18 mouse cellular contexts compared by ENCODE assay signal in genomic region chr14:57397221-57397620, GRCm38 (mm10). TPM values are rescaled to one million over a fixed set of nuclear protein-coding genes. Genes with fewer than 3 reads are reported as not detected.
DNase-seq lines count a peak whose midpoint lies in the region; ATAC-seq and TF ChIP-seq lines count a peak whose summit lies in the region.
"Had no signal": no experiment of that assay in that cellular context is flagged by ENCODE, and none has a peak within 500 bp of the region (broad histone marks: within the 10 kb centered on the region; RNA-seq: fewer than 3 reads in every experiment).

No protein-coding gene starts in this region.

- H3K4me3 ChIP-seq in embryonic facial prominence, embryonic 14.5 days (ENCODE audit: low read depth, low read length), result no peak overlapping the region
- no peak overlapping the region for H3K4me3 ChIP-seq in embryonic facial prominence, embryonic 10.5 days
- H3K4me3 ChIP-seq in intestine, embryonic 15.5 days (replicated peaks), result 0 out of 2 replicates have a peak overlapping the region, but pooled peaks have one; percentile 72
- peak overlapping the region; percentile 45; the same call in 1 of the 2 replicates for H3K4me3 ChIP-seq in macrophage (ENCODE audit: inconsistent target)
- H3K4me3 ChIP-seq in hindbrain, embryonic 10.5 days, result no peak overlapping the region
- H3K4me3 ChIP-seq in cerebellum, adult 2 months (replicated peaks; ENCODE audit: insufficient read depth, low read depth, low read length), result no peak overlapping the region

- 85% methylated on average over 5 of the region's 5 CpGs for WGBS in embryonic facial prominence, embryonic 14.5 days
- 86% methylated on average over 5 of the region's 5 CpGs for WGBS in embryonic facial prominence, embryonic 10.5 days
- 74% methylated on average over 5 of the region's 5 CpGs for WGBS in intestine, embryonic 15.5 days
- 92% methylated on average over 5 of the region's 5 CpGs for WGBS in macrophage (ENCODE audit: missing documents)
- WGBS in hindbrain, embryonic 10.5 days, result 87% methylated on average over 5 of the region's 5 CpGs
- WGBS in cerebellum, adult 2 months, result 85% methylated on average over 5 of the region's 5 CpGs

- no peak for DNase-seq in embryonic facial prominence, embryonic 14.5 days (ENCODE audit: low spot score)
- DNase-seq in embryonic facial prominence, embryonic 10.5 days (ENCODE audit: low spot score), result no peak
- DNase-seq in kidney, postnatal 10 days, result peak; percentile 48
- DNase-seq in hindbrain, embryonic 10.5 days (ENCODE audit: low spot score), result no peak
- DNase-seq in cerebellum, adult 2 months, result no peak
- DNase-seq in frontal cortex, adult 2 months (ENCODE audit: extremely low spot score in 1 of 2, low spot score in 1 of 2), result no peak
- DNase-seq: cerebellum, postnatal 14 days; embryo, embryonic 11 days; gastrocnemius, adult 2 months; layer of hippocampus, adult 9-11 months; lung, adult 18-20 months; thymus, postnatal 25 days had no signal

- no peaks in the 10 kb centered on the region for H3K36me3 ChIP-seq in embryonic facial prominence, embryonic 14.5 days (ENCODE audit: control insufficient read depth, insufficient read depth, low read length)
- H3K36me3 ChIP-seq in embryonic facial prominence, embryonic 10.5 days (replicated peaks), result no peaks in the 10 kb centered on the region
- no peaks in the 10 kb centered on the region for H3K36me3 ChIP-seq in intestine, embryonic 15.5 days
- H3K36me3 ChIP-seq in macrophage (ENCODE audit: inconsistent target), result no peaks in the 10 kb centered on the region
- H3K36me3 ChIP-seq in hindbrain, embryonic 10.5 days, result no peaks in the 10 kb centered on the region
- H3K36me3 ChIP-seq: hindbrain, embryonic 12.5 days had no signal

- H3K79me2 ChIP-seq in macrophage (ENCODE audit: inconsistent target), result no peaks in the 10 kb centered on the region

- ATAC-seq in embryonic facial prominence, embryonic 14.5 days (ENCODE audit: low read depth), result no peak
- no peak for ATAC-seq in intestine, embryonic 15.5 days
- ATAC-seq: CD4-positive, CD25-positive, alpha-beta regulatory T cell, adult 4 months; forebrain, embryonic 14.5 days had no signal

- TF ChIP-seq POLR2A in cerebellum, adult 2 months (IDR thresholded peaks at IDR 0.05; ENCODE audit: borderline replicate concordance, insufficient read depth, low read length), result no peak

- H3K4me1 ChIP-seq in embryonic facial prominence, embryonic 14.5 days (ENCODE audit: control insufficient read depth, insufficient read depth, low read length), result peaks cover 3% of the 10 kb centered on the region; the same call in 1 of the 2 replicates
- H3K4me1 ChIP-seq in embryonic facial prominence, embryonic 10.5 days, result peaks cover 16% of the 10 kb centered on the region
- peaks cover 7% of the 10 kb centered on the region; the same call in 1 of the 2 replicates for H3K4me1 ChIP-seq in intestine, embryonic 15.5 days (replicated peaks)
- peaks cover 11% of the 10 kb centered on the region for H3K4me1 ChIP-seq in hindbrain, embryonic 10.5 days (replicated peaks)
- no peaks in the 10 kb centered on the region; the same call in 1 of the 2 replicates for H3K4me1 ChIP-seq in cerebellum, adult 2 months (ENCODE audit: control insufficient read depth, insufficient read depth, low read length)

- no peak for TF ChIP-seq CTCF in cerebellum, adult 2 months (IDR thresholded peaks at IDR 0.05; ENCODE audit: borderline replicate concordance, insufficient read depth, low read depth, low read length)

- no peaks in the 10 kb centered on the region for H3K9me3 ChIP-seq in embryonic facial prominence, embryonic 14.5 days (ENCODE audit: control insufficient read depth, low read length)
- no peaks in the 10 kb centered on the region for H3K9me3 ChIP-seq in embryonic facial prominence, embryonic 10.5 days
- H3K9me3 ChIP-seq in intestine, embryonic 15.5 days, result no peaks in the 10 kb centered on the region
- no peaks in the 10 kb centered on the region for H3K9me3 ChIP-seq in hindbrain, embryonic 10.5 days
- H3K9me3 ChIP-seq: G1E had no signal

- no peak overlapping the region for H3K9ac ChIP-seq in embryonic facial prominence, embryonic 14.5 days (ENCODE audit: low read depth, low read length)
- H3K9ac ChIP-seq in intestine, embryonic 15.5 days, result peak overlapping the region; percentile 82; the same call in 1 of the 2 replicates

- H3K4me2 ChIP-seq in embryonic facial prominence, embryonic 14.5 days (ENCODE audit: low read depth, low read length), result 0 out of 2 replicates have a peak overlapping the region, but pooled peaks have one; percentile 65
- peak overlapping the region; percentile 87 for H3K4me2 ChIP-seq in intestine, embryonic 15.5 days (replicated peaks)

- 0 out of 2 replicates have a peak, but pooled peaks cover 2% of the 10 kb centered on the region for H3K27me3 ChIP-seq in embryonic facial prominence, embryonic 14.5 days (replicated peaks; ENCODE audit: control insufficient read depth, insufficient read depth, low read length)
- H3K27me3 ChIP-seq in embryonic facial prominence, embryonic 10.5 days (replicated peaks; ENCODE audit: low read depth, poor library complexity, severe bottlenecking), result peaks cover 34% of the 10 kb centered on the region
- no peaks in the 10 kb centered on the region for H3K27me3 ChIP-seq in intestine, embryonic 15.5 days (replicated peaks)
- H3K27me3 ChIP-seq in hindbrain, embryonic 10.5 days (ENCODE audit: insufficient read depth, poor library complexity, severe bottlenecking), result peaks cover 24% of the 10 kb centered on the region
- H3K27me3 ChIP-seq in cerebellum, adult 2 months (ENCODE audit: control insufficient read depth, insufficient read depth, low read length), result no peaks in the 10 kb centered on the region

- no peak overlapping the region for H3K27ac ChIP-seq in embryonic facial prominence, embryonic 14.5 days (replicated peaks; ENCODE audit: low read depth, low read length)
- no peak overlapping the region for H3K27ac ChIP-seq in embryonic facial prominence, embryonic 10.5 days (replicated peaks)
- H3K27ac ChIP-seq in intestine, embryonic 15.5 days, result peak overlapping the region; percentile 45; the same call in 1 of the 2 replicates
- H3K27ac ChIP-seq in macrophage, result no peak overlapping the region
- no peak overlapping the region for H3K27ac ChIP-seq in hindbrain, embryonic 10.5 days
- H3K27ac ChIP-seq in cerebellum, adult 2 months (ENCODE audit: insufficient read depth, low read length), result no peak overlapping the region
- H3K27ac ChIP-seq: hindbrain, embryonic 12.5 days had no signal

RNA-seq across cellular contexts. Expression of gene Cryl1, which starts 1.1 kb away (rescaled TPM):
- polyA plus RNA-seq in embryonic facial prominence, embryonic 14.5 days (2014; fragmentation: Nextera tagmentation; extraction: Ambion mirVana), result 32.0 and 37.0 TPM in 2 replicates
- polyA plus RNA-seq in embryonic facial prominence, embryonic 10.5 days (2016; fragmentation: Nextera tagmentation; extraction: Ambion mirVana), result 8.0 and 9.2 TPM in 2 replicates
- 91.6 and 103 TPM in 2 replicates for polyA plus RNA-seq in intestine, embryonic 15.5 days (2015; fragmentation: Nextera tagmentation; extraction: Ambion mirVana)
- total RNA-seq in macrophage (2018; cell fraction: chromatin; rRNA removed), result 10 to 100 TPM in 19 of 26 experiments, 1 to 10 TPM in 7; 2.9 to 34.3 (median 17.9) TPM
- total RNA-seq in macrophage (2018; cell fraction: cytosol; rRNA removed), result 10 to 100 TPM; 17.1 to 30.9 (median 23.6) TPM
- total RNA-seq in macrophage (2018; cell fraction: nucleus; rRNA removed), result 10 to 100 TPM in 22 of 26 experiments, 1 to 10 TPM in 4; 5.4 to 30.8 (median 15.7) TPM
- polyA plus RNA-seq in macrophage (2018), result 18.7 to 44.4 TPM (median 22.2 TPM) in 3 replicates
- 7.7 and 9.6 TPM in 2 replicates for polyA plus RNA-seq in hindbrain, embryonic 10.5 days (2016; fragmentation: Nextera tagmentation; extraction: Ambion mirVana)
- polyA plus RNA-seq in cerebellum, adult 2 months (2012; rRNA removed), result 21.0 and 26.0 TPM in 2 replicates
- 27.9 and 32.0 TPM in 2 replicates for polyA plus RNA-seq in frontal cortex, adult 2 months (2012; rRNA removed)

RNA-seq across cellular contexts. Expression of gene Ift88, which starts 26.6 kb away (rescaled TPM):
- polyA plus RNA-seq in embryonic facial prominence, embryonic 14.5 days (2014; fragmentation: Nextera tagmentation; extraction: Ambion mirVana), result 16.4 and 17.4 TPM in 2 replicates
- polyA plus RNA-seq in embryonic facial prominence, embryonic 10.5 days (2016; fragmentation: Nextera tagmentation; extraction: Ambion mirVana), result 12.3 and 13.4 TPM in 2 replicates
- 9.4 and 11.9 TPM in 2 replicates for polyA plus RNA-seq in intestine, embryonic 15.5 days (2015; fragmentation: Nextera tagmentation; extraction: Ambion mirVana)
- 10 to 100 TPM in 25 of 26 experiments, 1 to 10 TPM in 1; 8.3 to 44.5 (median 33.4) TPM for total RNA-seq in macrophage (2018; cell fraction: chromatin; rRNA removed)
- total RNA-seq in macrophage (2018; cell fraction: cytosol; rRNA removed), result 1 to 10 TPM; 3.3 to 7.5 (median 5.7) TPM
- 10 to 100 TPM in 21 of 26 experiments, 1 to 10 TPM in 5; 5.4 to 34.5 (median 18.1) TPM for total RNA-seq in macrophage (2018; cell fraction: nucleus; rRNA removed)
- polyA plus RNA-seq in macrophage (2018), result 4.3 to 7.0 TPM (median 4.9 TPM) in 3 replicates
- polyA plus RNA-seq in hindbrain, embryonic 10.5 days (2016; fragmentation: Nextera tagmentation; extraction: Ambion mirVana), result 11.5 and 14.1 TPM in 2 replicates
- polyA plus RNA-seq in cerebellum, adult 2 months (2012; rRNA removed), result 15.2 and 15.4 TPM in 2 replicates
- polyA plus RNA-seq in frontal cortex, adult 2 months (2012; rRNA removed), result 18.3 and 20.0 TPM in 2 replicates

Comparison
In these comparisons a context has a peak if more than half of its experiments do, and no peak if none do; other contexts are left out.
1. H3K4me3 ChIP-seq: peak in intestine, embryonic 15.5 days (single experiment) and macrophage (single experiment); none in embryonic facial prominence, embryonic 14.5 days (single experiment), embryonic facial prominence, embryonic 10.5 days (single experiment), hindbrain, embryonic 10.5 days (single experiment) and cerebellum, adult 2 months (single experiment).